Mouse (Mus musculus) embryonic fibroblast, embryonic 13.5 days (primary cell): ENCODE results near the gene Atp10a.

Experiments used
- CTCF ChIP-seq: IDR thresholded peaks from 2 replicates; pipeline ENCODE4 v1.5.1; 2011; ENCODE audit warnings: mild to moderate bottlenecking, control low read depth, low read length, moderate library complexity, borderline replicate concordance; ENCODE audit not compliant: insufficient read depth
- POLR2A ChIP-seq: IDR thresholded peaks from 2 replicates; pipeline ENCODE4 v1.6.1; 2011; ENCODE audit warnings: low read depth, mild to moderate bottlenecking, control low read depth, low read length, moderate library complexity

DNA sequence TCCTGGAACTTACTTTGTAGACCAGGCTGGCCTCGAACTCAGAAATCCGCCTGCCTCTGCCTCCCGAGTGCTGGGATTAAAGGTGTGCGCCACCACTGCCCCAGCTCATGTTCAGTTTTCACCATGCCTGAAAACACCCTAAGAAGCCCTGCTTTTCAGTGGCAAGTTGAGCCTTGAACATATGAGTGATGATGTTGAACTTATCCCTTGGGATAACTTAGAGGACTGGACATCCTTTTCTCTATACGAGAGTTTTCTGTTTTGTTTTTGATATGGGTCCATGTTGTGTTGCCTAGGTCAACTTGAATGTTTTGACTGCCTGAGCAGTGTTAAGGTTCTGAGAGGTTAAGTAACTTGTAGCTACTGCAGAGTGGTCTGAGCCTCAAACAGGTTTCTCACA, 4.7 kb downstream of the Atp10a start:
- TF ChIP-seq CTCF (no peak), POLR2A (no peak)
